Mouse (Mus musculus) bone marrow, adult 2 months (tissue): Measurements from ENCODE around the gene 4931406P16Rik.

Experiments
- CTCF ChIP-seq: fragments of 200-500 bp; IDR thresholded peaks from 2 replicates; pipeline ENCODE4 v1.5.1; 2011; ENCODE audit warnings: low read length, control low read depth; ENCODE audit not compliant: control insufficient read depth, insufficient read depth
- POLR2A ChIP-seq: fragments of 200-500 bp; IDR thresholded peaks from 2 replicates; pipeline ENCODE4 v1.6.1; 2011; ENCODE audit warnings: low read depth, mild to moderate bottlenecking, control low read depth, low read length, borderline replicate concordance; ENCODE audit not compliant: control insufficient read depth

GRCm38 (mm10) chr7:34221594-34222250, 91.6 kb downstream of the 4931406P16Rik start:
- no peak for TF ChIP-seq CTCF
- TF ChIP-seq POLR2A, result no peak
